Mouse (Mus musculus): ENCODE data around the gene Alkbh2. TPM values are rescaled to one million over a fixed set of nuclear protein-coding genes. Genes with fewer than 3 reads are reported as not detected.
A peak's percentile ranks its signal among the peaks of the same experiment; 100 is the strongest.

Gene Alkbh2
- polyA plus RNA-seq, 1 experiment from 2014 or later = 6.4 TPM

DNA sequence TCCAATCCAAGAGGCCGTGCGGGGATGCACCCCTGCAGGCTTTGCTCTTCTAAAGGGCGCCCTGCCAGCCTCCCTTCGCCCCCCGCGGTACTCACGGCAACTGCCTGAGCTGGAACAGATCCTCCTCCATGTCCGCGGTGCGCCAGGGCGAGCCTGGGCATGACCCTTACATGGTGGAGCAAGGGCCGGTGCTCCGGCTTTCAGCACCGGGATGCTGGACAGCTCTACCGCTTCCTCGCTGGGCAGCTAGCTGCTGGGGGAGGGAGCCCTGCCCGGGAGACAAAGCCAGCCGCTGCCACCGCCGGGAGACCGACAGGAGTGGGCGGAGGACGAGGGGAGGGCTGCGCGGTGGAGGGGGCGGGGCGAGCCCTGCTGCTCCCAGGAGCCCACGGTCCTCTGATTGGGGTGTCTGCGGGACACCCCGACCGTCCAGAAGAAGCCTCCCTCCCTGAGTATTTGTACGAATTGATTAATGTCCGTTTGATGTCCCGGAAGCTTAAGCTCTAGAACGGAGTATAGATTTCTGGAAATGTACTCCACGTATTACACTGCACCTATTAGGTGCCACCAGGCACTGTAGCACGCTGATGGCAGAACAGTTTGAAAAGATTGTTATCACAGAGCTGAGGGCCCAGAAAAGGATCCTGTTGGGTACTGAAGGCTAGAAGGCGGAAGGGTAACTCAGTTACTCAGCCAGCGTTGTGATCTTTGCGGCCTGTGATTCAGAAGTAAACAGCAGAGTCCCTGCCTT lies 36.8 kb downstream of the Alkbh2 start, which contains the start of gene Svop:
Gene Svop (minus strand): TSS at position 514 of the 751 bp plus-strand sequence.
- ATAC-seq (ENCODE audit: extremely low read depth, insufficient number of reproducible peaks, low FRiP score, low TSS enrichment) = no peak
- no peaks in the 10 kb centered on the region for H3K9me3 ChIP-seq
- H3K36me3 ChIP-seq = no peaks in the 10 kb centered on the region
- H3K4me1 ChIP-seq = peaks cover 5% of the 10 kb centered on the region; the same call in 1 of the 2 replicates
- H3K4me2 ChIP-seq = peak within 1 kb of the TSS; percentile 66
- peaks cover 68% of the 10 kb centered on the region for H3K27me3 ChIP-seq (replicated peaks)
- no peak within 1 kb of the TSS for H3K27ac ChIP-seq (replicated peaks)
- H3K9ac ChIP-seq = peak within 1 kb of the TSS; percentile 30; the same call in 1 of the 2 replicates
- 2% methylated on average over 40 of the region's 40 CpGs for WGBS
- peak within 1 kb of the TSS; percentile 31 for H3K4me3 ChIP-seq

DNA sequence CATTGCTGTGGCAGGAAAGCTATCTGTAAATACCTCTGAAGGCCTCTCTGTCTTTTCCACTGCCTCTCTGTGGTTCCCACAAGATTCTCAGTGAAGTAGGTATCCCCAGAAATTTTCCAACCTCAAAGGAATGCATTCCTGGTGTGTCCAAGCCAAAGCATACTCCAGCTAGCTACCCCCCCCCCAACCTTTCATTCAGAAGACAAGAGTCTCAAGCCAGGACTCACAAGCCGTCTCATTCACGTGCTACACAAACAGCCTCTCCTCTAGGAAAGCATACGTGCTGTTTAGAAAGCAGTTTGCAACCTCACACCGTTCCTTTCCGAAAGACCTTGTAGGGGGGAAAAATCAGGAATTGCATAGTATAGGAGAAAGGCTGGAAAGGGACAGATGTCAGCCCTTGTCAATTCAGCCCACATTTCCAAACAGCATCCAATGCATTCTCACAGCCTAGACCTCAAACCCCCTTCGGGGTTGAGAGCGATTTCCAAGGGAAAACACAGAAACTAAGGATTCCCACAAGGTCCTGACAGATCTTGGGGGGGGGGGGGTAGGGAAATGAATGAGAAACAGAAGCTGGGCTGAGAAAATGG lies 37.5 kb downstream of the Alkbh2 start:
- Histone ChIP-seq H3K27me3 (replicated peaks) (peaks cover 69% of the 10 kb centered on the region), H3K9me3 (no peaks in the 10 kb centered on the region), H3K27ac (replicated peaks) (no peak overlapping the region), H3K4me3 (no peak overlapping the region), H3K4me1 (peaks cover 5% of the 10 kb centered on the region; the same call in 1 of the 2 replicates), H3K9ac (no peak overlapping the region), H3K36me3 (no peaks in the 10 kb centered on the region), H3K4me2 (no peak overlapping the region)
- WGBS = 21% methylated on average over 7 of the region's 7 CpGs
- no peak for ATAC-seq (ENCODE audit: extremely low read depth, insufficient number of reproducible peaks, low FRiP score, low TSS enrichment)

DNA sequence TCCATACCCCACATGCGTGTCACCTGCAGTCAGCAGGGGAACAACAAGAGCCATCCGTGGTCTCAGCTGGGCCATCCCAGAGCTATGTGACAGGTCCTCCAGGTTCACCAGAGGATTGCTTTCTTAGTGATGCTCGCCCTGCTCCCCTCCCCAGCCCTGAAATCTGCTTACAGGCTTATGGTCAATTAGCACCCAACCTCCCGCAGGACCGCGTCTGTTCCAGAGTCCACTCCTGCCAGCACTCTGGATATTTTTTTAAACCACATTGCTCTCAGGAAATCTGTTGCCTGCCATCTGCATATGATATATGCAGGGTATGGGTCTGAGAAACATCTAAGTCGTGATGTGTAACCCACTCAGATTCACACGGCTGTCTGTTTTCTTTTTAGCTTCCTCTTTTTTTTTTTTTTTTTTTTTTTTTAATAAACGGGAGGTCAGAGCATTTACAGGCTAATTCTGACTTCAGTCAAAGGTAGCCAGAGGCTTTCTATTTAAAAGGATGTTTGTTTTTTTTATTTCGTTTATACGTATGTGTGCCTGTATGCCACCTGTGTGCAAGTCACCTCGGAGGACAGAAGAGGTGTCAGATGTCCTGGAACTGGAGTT lies 40.0 kb downstream of the Alkbh2 start:
- H3K4me3 ChIP-seq = no peak overlapping the region
- no peak overlapping the region for H3K27ac ChIP-seq (replicated peaks)
- no peak overlapping the region for H3K4me2 ChIP-seq
- H3K9ac ChIP-seq = no peak overlapping the region
- no peak for ATAC-seq (ENCODE audit: extremely low read depth, insufficient number of reproducible peaks, low FRiP score, low TSS enrichment)
- peaks cover 61% of the 10 kb centered on the region for H3K27me3 ChIP-seq (replicated peaks)
- 68% methylated on average over 12 of the region's 12 CpGs for WGBS
- no peaks in the 10 kb centered on the region for H3K36me3 ChIP-seq
- H3K4me1 ChIP-seq = peaks cover 5% of the 10 kb centered on the region; the same call in 1 of the 2 replicates
- no peaks in the 10 kb centered on the region for H3K9me3 ChIP-seq

DNA sequence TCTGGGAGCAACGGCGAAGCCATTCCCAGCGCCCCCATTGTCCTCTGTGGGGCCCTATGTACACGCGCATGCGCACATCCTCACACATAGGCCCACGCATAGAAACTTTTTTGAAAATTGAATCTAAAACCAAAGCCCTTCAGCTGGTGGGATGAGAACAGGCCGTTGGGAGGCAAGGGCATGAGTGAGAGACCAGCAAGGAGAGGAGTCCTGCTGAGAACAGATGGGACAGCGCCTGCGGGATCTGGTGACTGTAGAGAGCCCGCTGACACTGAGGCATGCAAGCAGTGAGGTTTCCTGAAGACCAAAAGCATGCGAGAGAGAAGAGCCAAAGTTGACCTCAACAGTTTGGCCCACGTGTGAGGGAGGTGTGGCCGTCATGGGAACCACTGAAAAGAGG lies 42.5 kb downstream of the Alkbh2 start:
- no peak for ATAC-seq (ENCODE audit: extremely low read depth, insufficient number of reproducible peaks, low FRiP score, low TSS enrichment)
- no peaks in the 10 kb centered on the region for H3K36me3 ChIP-seq

DNA sequence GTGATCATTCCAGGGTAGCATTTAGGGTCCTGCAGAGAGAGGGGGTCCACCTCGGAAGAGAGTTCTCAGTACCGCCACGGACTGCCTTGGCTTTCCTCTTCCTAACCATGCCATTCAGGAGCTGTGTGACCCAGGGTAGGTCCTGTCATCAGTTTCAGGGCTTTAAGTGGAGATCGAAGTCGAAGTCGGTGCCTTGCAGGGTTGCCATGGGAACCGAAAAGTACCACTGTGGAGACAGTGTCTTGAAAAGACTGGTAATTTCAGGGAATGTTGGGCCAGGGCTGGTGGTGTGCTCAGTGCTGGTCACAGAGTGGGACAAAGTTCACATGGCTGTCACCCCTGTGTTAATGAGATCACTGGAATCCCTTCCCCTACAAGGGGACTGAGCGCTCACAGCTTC lies 51.0 kb downstream of the Alkbh2 start:
- Histone ChIP-seq H3K4me1 (peaks cover 5% of the 10 kb centered on the region; the same call in 1 of the 2 replicates), H3K9me3 (no peaks in the 10 kb centered on the region), H3K36me3 (no peaks in the 10 kb centered on the region), H3K4me3 (no peak overlapping the region), H3K4me2 (no peak overlapping the region), H3K27ac (replicated peaks) (no peak overlapping the region), H3K9ac (no peak overlapping the region), H3K27me3 (replicated peaks) (peaks cover 9% of the 10 kb centered on the region; the same call in 1 of the 2 replicates)
- no peak for ATAC-seq (ENCODE audit: extremely low read depth, insufficient number of reproducible peaks, low FRiP score, low TSS enrichment)
- WGBS = 63% methylated on average over 8 of the region's 8 CpGs

More for the DNA sequence above, 42.5 kb downstream of the Alkbh2 start:
- no peaks in the 10 kb centered on the region for H3K9me3 ChIP-seq
- H3K27ac ChIP-seq (replicated peaks) = no peak overlapping the region
- peaks cover 45% of the 10 kb centered on the region for H3K27me3 ChIP-seq (replicated peaks)
- H3K4me3 ChIP-seq = no peak overlapping the region
- WGBS = 60% methylated on average over 14 of the region's 14 CpGs
- H3K4me2 ChIP-seq = no peak overlapping the region
- no peak overlapping the region for H3K9ac ChIP-seq
- no peaks in the 10 kb centered on the region for H3K4me1 ChIP-seq

Other genes starting within 250 kb of the Alkbh2 start
- 95.4 and 99.4 TPM in 2 replicates for gene Coro1c, start 219.5 kb downstream of the Alkbh2 start, polyA plus RNA-seq (2015; fragmentation: Nextera tagmentation; extraction: Ambion mirVana)
- 12.4 and 13.5 TPM in 2 replicates for gene Ssh1, start 134.3 kb downstream of the Alkbh2 start, polyA plus RNA-seq (2015; fragmentation: Nextera tagmentation; extraction: Ambion mirVana)
- gene Dao, start 124.5 kb downstream of the Alkbh2 start, polyA plus RNA-seq (2015; fragmentation: Nextera tagmentation; extraction: Ambion mirVana) = not detected in 2 replicates
- gene Usp30, start 62.8 kb downstream of the Alkbh2 start, polyA plus RNA-seq (2015; fragmentation: Nextera tagmentation; extraction: Ambion mirVana) = 7.4 and 7.5 TPM in 2 replicates
- 0.15 and 0.36 TPM in 2 replicates for gene Svop, start 36.6 kb downstream of the Alkbh2 start, polyA plus RNA-seq (2015; fragmentation: Nextera tagmentation; extraction: Ambion mirVana)
- gene Ung, start 2.2 kb upstream of the Alkbh2 start, polyA plus RNA-seq (2015; fragmentation: Nextera tagmentation; extraction: Ambion mirVana) = 44.6 and 47.5 TPM in 2 replicates
- 8.9 and 9.5 TPM in 2 replicates for gene Acacb, start 18.3 kb upstream of the Alkbh2 start, polyA plus RNA-seq (2015; fragmentation: Nextera tagmentation; extraction: Ambion mirVana)
- gene Foxn4, start 145.6 kb upstream of the Alkbh2 start, polyA plus RNA-seq (2015; fragmentation: Nextera tagmentation; extraction: Ambion mirVana) = not detected in 2 replicates
- 0.68 and 0.86 TPM in 2 replicates for gene Myo1h, start 160.9 kb upstream of the Alkbh2 start, polyA plus RNA-seq (2015; fragmentation: Nextera tagmentation; extraction: Ambion mirVana)

All from heart, embryonic 13.5 days (tissue).